Mouse (Mus musculus): ENCODE data around the gene Cflar. TPM values are rescaled to one million over a fixed set of nuclear protein-coding genes. Genes with fewer than 3 reads are reported as not detected.

Gene Cflar
- polyA plus RNA-seq, 1 experiment, result 102 TPM

GRCm38 (mm10) chr1:58710711-58711364, 470 bp upstream of the Cflar start:
- Histone ChIP-seq H3K27ac (ENCODE audit: insufficient read depth, low read depth, low read length) (peak overlapping the region; percentile 93), H3K4me1 (ENCODE audit: control insufficient read depth, insufficient read depth, low read length) (peaks cover 3% of the 10 kb centered on the region; the same call in 1 of the 2 replicates), H3K4me3 (ENCODE audit: insufficient read depth, low read length) (peak overlapping the region; percentile 72)
- TF ChIP-seq POLR2A (IDR thresholded peaks at IDR 0.05; ENCODE audit: borderline replicate concordance, low read depth, low read length) (no peak), CTCF (IDR thresholded peaks at IDR 0.05; ENCODE audit: low read depth, low read length) (no peak)

DNA sequence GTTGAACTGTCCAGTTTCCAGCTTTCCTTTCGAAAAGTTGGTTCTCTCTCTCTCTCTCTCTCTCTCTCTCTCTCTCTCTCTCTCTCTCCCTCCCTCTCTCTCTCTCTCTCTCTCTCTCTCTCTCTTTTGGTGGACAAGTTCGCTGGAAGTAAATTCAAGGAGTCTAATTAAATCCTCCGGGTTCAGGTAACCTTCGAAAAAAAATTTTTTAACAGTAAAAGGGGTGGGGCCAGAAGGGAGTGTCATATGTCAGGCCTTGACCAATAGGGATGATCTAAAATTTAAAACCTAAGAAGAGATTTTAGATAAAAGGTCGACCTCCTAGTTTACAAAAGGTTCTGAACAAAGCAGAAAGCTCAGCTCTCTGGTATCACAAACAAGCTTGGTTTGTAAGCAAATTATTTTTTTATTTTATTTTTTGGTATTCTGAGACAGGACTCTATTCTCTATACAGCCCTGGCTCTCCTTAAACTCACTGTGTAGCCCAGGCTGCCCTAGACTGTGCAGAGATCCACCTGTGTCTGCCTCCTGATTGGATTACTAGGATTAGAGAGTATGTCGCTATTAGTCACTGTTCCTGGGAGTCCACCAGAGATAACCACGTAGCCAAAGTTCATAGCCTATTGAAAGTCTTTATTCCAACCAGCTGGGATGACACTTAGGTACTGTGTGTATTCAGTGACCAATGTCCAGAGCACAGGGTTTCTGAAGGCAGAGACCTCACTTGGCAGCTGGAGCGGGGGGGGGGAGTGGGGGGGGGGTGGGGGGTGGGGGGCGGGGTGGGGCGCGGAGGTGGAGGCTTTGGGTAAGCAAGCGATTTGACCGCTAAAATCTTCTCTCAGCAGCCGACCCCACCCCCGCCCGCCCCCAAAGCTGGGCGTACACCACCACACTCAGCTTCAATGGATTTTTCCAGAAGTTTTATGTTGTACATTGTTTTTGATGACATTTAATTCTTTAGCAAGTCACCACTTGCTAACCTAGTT, 1.1 kb downstream of the Cflar start:
- peak overlapping the region; percentile 72 for H3K4me3 ChIP-seq (ENCODE audit: insufficient read depth, low read length)
- peaks cover 10% of the 10 kb centered on the region for H3K4me1 ChIP-seq (ENCODE audit: control insufficient read depth, insufficient read depth, low read length)
- TF ChIP-seq CTCF (IDR thresholded peaks at IDR 0.05; ENCODE audit: low read depth, low read length) (no peak), POLR2A (IDR thresholded peaks at IDR 0.05; ENCODE audit: borderline replicate concordance, low read depth, low read length) (no peak)
- peak overlapping the region; percentile 97 for H3K27ac ChIP-seq (ENCODE audit: insufficient read depth, low read depth, low read length)

- Histone ChIP-seq H3K4me3 (ENCODE audit: insufficient read depth, low read length) (peak overlapping the region; percentile 88), H3K27ac (ENCODE audit: insufficient read depth, low read depth, low read length) (peak overlapping the region; percentile 97), H3K4me1 (ENCODE audit: control insufficient read depth, insufficient read depth, low read length) (peaks cover 18% of the 10 kb centered on the region)
- TF ChIP-seq POLR2A (IDR thresholded peaks at IDR 0.05; ENCODE audit: borderline replicate concordance, low read depth, low read length), result 0 out of 2 replicates have a peak, but pooled peaks have one; percentile 34
- TF ChIP-seq CTCF (IDR thresholded peaks at IDR 0.05; ENCODE audit: low read depth, low read length), result no peak
Measured at GRCm38 (mm10) chr1:58713081-58713892, 2.0 kb downstream of the Cflar start.

DNA sequence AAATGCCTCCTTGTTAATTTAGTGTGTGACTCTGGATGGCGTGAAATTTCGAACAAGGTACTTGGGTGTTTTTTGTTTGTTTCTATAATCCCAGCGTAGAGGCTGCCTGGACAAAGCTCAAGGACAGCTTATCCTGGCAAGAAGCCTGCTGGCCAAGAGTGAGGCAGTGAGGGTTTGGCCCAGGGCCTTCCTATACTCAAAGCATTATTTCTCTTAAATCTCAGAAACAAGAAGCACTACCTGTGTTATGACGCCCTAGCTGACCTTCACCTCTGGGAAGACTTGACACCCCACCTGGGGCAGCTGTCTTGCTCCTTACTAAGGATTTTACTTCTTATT, 2.6 kb downstream of the Cflar start:
- Histone ChIP-seq H3K4me3 (ENCODE audit: insufficient read depth, low read length) (peak overlapping the region; percentile 88), H3K27ac (ENCODE audit: insufficient read depth, low read depth, low read length) (peak overlapping the region; percentile 97), H3K4me1 (ENCODE audit: control insufficient read depth, insufficient read depth, low read length) (peaks cover 23% of the 10 kb centered on the region)
- TF ChIP-seq CTCF (IDR thresholded peaks at IDR 0.05; ENCODE audit: low read depth, low read length), result no peak
- TF ChIP-seq POLR2A (IDR thresholded peaks at IDR 0.05; ENCODE audit: borderline replicate concordance, low read depth, low read length), result no peak

GRCm38 (mm10) chr1:58714361-58714760, 3.1 kb downstream of the Cflar start:
- Histone ChIP-seq H3K4me3 (ENCODE audit: insufficient read depth, low read length) (peak overlapping the region; percentile 88), H3K27ac (ENCODE audit: insufficient read depth, low read depth, low read length) (peak overlapping the region; percentile 97), H3K4me1 (ENCODE audit: control insufficient read depth, insufficient read depth, low read length) (peaks cover 28% of the 10 kb centered on the region)
- TF ChIP-seq CTCF (IDR thresholded peaks at IDR 0.05; ENCODE audit: low read depth, low read length), result no peak
- TF ChIP-seq POLR2A (IDR thresholded peaks at IDR 0.05; ENCODE audit: borderline replicate concordance, low read depth, low read length), result no peak

DNA sequence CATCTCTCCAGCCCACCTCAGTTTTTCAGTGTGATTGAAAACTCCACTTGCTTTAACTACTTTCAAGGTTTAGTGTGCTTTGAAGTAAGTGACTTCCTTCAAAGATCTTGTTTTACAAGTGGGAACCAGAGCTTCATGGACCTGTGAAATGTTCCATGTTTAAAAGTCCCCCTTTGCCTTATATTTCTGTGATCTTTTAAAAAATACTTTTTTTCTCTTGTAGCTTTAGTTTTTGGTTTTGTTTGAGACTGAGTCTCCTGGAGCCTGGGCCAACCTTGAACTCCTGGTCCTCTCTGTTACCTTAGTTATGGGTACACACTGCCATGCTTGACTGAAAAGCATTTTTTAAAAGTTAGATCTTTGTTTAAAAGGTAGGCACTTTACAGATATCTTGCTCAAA, 4.2 kb downstream of the Cflar start:
- H3K27ac ChIP-seq (ENCODE audit: insufficient read depth, low read depth, low read length), result peak overlapping the region; percentile 97
- peaks cover 39% of the 10 kb centered on the region for H3K4me1 ChIP-seq (ENCODE audit: control insufficient read depth, insufficient read depth, low read length)
- no peak for TF ChIP-seq POLR2A (IDR thresholded peaks at IDR 0.05; ENCODE audit: borderline replicate concordance, low read depth, low read length)
- TF ChIP-seq CTCF (IDR thresholded peaks at IDR 0.05; ENCODE audit: low read depth, low read length), result no peak
- H3K4me3 ChIP-seq (ENCODE audit: insufficient read depth, low read length), result peak overlapping the region; percentile 88; the same call in 1 of the 2 replicates

GRCm38 (mm10) chr1:58716162-58716882, 5.0 kb downstream of the Cflar start:
- peaks cover 44% of the 10 kb centered on the region for H3K4me1 ChIP-seq (ENCODE audit: control insufficient read depth, insufficient read depth, low read length)
- peak overlapping the region; percentile 97 for H3K27ac ChIP-seq (ENCODE audit: insufficient read depth, low read depth, low read length)
- TF ChIP-seq CTCF (IDR thresholded peaks at IDR 0.05; ENCODE audit: low read depth, low read length) (no peak), POLR2A (IDR thresholded peaks at IDR 0.05; ENCODE audit: borderline replicate concordance, low read depth, low read length) (no peak)
- peak overlapping the region; percentile 44 for H3K4me3 ChIP-seq (ENCODE audit: insufficient read depth, low read length)

GRCm38 (mm10) chr1:58716883-58717220, 5.5 kb downstream of the Cflar start:
- no peak overlapping the region for H3K4me3 ChIP-seq (ENCODE audit: insufficient read depth, low read length)
- peaks cover 50% of the 10 kb centered on the region for H3K4me1 ChIP-seq (ENCODE audit: control insufficient read depth, insufficient read depth, low read length)
- H3K27ac ChIP-seq (ENCODE audit: insufficient read depth, low read depth, low read length), result peak overlapping the region; percentile 97
- TF ChIP-seq CTCF (IDR thresholded peaks at IDR 0.05; ENCODE audit: low read depth, low read length) (no peak), POLR2A (IDR thresholded peaks at IDR 0.05; ENCODE audit: borderline replicate concordance, low read depth, low read length) (no peak)

All from bone marrow macrophage, adult 2 months (primary cell).